Mouse (Mus musculus): Measurements from ENCODE around the gene Nkg7. TPM values are rescaled to one million over a fixed set of nuclear protein-coding genes. Genes with fewer than 3 reads are reported as not detected.

Nkg7 gene
- total RNA-seq, 2 experiments from 2014 or later: 1.1 to 2.2 TPM

- no peak for DNase-seq
These were observed 10.9 kb downstream of the Nkg7 start for GRCm38 (mm10) chr7:43447801-43448200.

- peak; percentile 40 to 59 for DNase-seq
These were observed 11.4 kb downstream of the Nkg7 start for GRCm38 (mm10) chr7:43448246-43448645.

- no peak for DNase-seq
These were observed 12.9 kb downstream of the Nkg7 start for GRCm38 (mm10) chr7:43449811-43450210.

- DNase-seq: no peak
These were observed 14.9 kb downstream of the Nkg7 start for GRCm38 (mm10) chr7:43451726-43452125.

- no peak for DNase-seq
These were observed 15.7 kb downstream of the Nkg7 start for GRCm38 (mm10) chr7:43452609-43453008.

- no peak for DNase-seq
These were observed 16.9 kb downstream of the Nkg7 start for GRCm38 (mm10) chr7:43453599-43454355.

GRCm38 (mm10) chr7:43454371-43454770, 17.5 kb downstream of the Nkg7 start:
- no peak for DNase-seq

GRCm38 (mm10) chr7:43462851-43463250, 26.0 kb downstream of the Nkg7 start, which contains the start of gene Vsig10l:
Gene Vsig10l (plus strand): TSS chr7:43463151.
- no peak for DNase-seq

- DNase-seq: no peak
These were observed 27.1 kb downstream of the Nkg7 start for GRCm38 (mm10) chr7:43463976-43464375.

GRCm38 (mm10) chr7:43464864-43465343, 28.0 kb downstream of the Nkg7 start:
- DNase-seq: no peak

- peak; percentile 92 to 94 for DNase-seq
These were observed 28.6 kb downstream of the Nkg7 start for GRCm38 (mm10) chr7:43465344-43466098.

GRCm38 (mm10) chr7:43466099-43466694, 29.3 kb downstream of the Nkg7 start:
- DNase-seq: peak; percentile 84 to 87

- DNase-seq: no peak
These were observed 33.5 kb downstream of the Nkg7 start for GRCm38 (mm10) chr7:43470373-43470772.

- no peak for DNase-seq
These were observed 38.8 kb downstream of the Nkg7 start for GRCm38 (mm10) chr7:43475706-43476105.

GRCm38 (mm10) chr7:43476376-43476775, 39.5 kb downstream of the Nkg7 start:
- DNase-seq: no peak

GRCm38 (mm10) chr7:43481191-43481590, 44.3 kb downstream of the Nkg7 start:
- no peak for DNase-seq

GRCm38 (mm10) chr7:43482090-43482716, 45.3 kb downstream of the Nkg7 start:
- DNase-seq: no peak

- no peak for DNase-seq
These were observed 46.4 kb downstream of the Nkg7 start for GRCm38 (mm10) chr7:43483236-43483635.

All from heart, adult 18-20 months (tissue).